ENCODE assay signal across 10 mouse cellular contexts in the genomic region with DNA sequence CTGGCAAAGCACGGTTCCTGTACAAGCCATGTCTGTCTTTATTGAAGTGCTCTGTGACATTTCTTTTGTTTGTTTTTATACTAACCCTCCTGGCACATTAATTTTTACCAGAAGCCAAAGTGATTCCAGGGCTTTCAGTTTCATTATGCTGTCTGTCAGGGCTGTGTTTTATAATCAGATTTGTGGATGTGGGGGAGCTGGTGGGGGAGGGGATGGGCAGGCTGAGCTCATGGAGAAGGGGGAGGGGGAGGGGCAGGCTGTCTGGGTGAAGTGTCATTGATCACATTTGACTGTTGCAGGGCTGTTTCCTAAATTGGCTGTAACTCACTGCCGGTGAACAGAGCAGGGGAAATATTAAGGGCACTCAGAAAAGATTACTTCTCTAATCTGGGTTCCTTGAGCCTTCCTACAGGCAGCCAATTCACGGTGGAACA.
DNase-seq lines count a peak whose midpoint lies in the region; ATAC-seq and TF ChIP-seq lines count a peak whose summit lies in the region.
"Had no signal": no experiment of that assay in that cellular context is flagged by ENCODE, and none has a peak within 500 bp of the region (broad histone marks: within the 10 kb centered on the region; RNA-seq: fewer than 3 reads in every experiment).

No protein-coding gene starts in this region.

- no peaks in the 10 kb centered on the region for H3K36me3 ChIP-seq in midbrain, embryonic 11.5 days (ENCODE audit: control insufficient read depth, insufficient read depth, low read length)
- H3K36me3 ChIP-seq in midbrain, postnatal 0 days (ENCODE audit: insufficient read depth, low read length): peaks cover 9% of the 10 kb centered on the region; the same call in 1 of the 2 replicates
- peaks cover 24% of the 10 kb centered on the region; the same call in 1 of the 2 replicates for H3K36me3 ChIP-seq in hindbrain, embryonic 15.5 days
- H3K36me3 ChIP-seq: limb, embryonic 12.5 days had no signal

- peaks cover 3% of the 10 kb centered on the region for H3K4me1 ChIP-seq in midbrain, embryonic 11.5 days (ENCODE audit: control insufficient read depth, insufficient read depth, low read length)
- no peaks in the 10 kb centered on the region for H3K4me1 ChIP-seq in midbrain, postnatal 0 days (ENCODE audit: insufficient read depth, low read length)
- peaks cover 7% of the 10 kb centered on the region; the same call in 1 of the 2 replicates for H3K4me1 ChIP-seq in hindbrain, embryonic 15.5 days (replicated peaks)
- H3K4me1 ChIP-seq: limb, embryonic 12.5 days had no signal

- TF ChIP-seq CTCF in midbrain, postnatal 0 days (IDR thresholded peaks at IDR 0.05): no peak

- no peaks in the 10 kb centered on the region for H3K27me3 ChIP-seq in midbrain, embryonic 11.5 days (ENCODE audit: control insufficient read depth, insufficient read depth, low read length)
- no peaks in the 10 kb centered on the region for H3K27me3 ChIP-seq in midbrain, postnatal 0 days (ENCODE audit: insufficient read depth, low read length)
- no peaks in the 10 kb centered on the region for H3K27me3 ChIP-seq in hindbrain, embryonic 15.5 days
- H3K27me3 ChIP-seq: limb, embryonic 12.5 days had no signal

- 47% methylated on average over 3 of the region's 3 CpGs for WGBS in midbrain, embryonic 11.5 days
- WGBS in midbrain, postnatal 0 days: 19% methylated on average over 3 of the region's 3 CpGs
- WGBS in hindbrain, embryonic 15.5 days: 16% methylated on average over 3 of the region's 3 CpGs

- H3K27ac ChIP-seq in midbrain, embryonic 11.5 days (ENCODE audit: low read depth, low read length): no peak overlapping the region
- H3K27ac ChIP-seq in midbrain, postnatal 0 days (ENCODE audit: low read depth, low read length): no peak overlapping the region
- H3K27ac ChIP-seq in hindbrain, embryonic 15.5 days (replicated peaks): peak overlapping the region; percentile 46
- H3K27ac ChIP-seq: limb, embryonic 12.5 days had no signal

- H3K9me3 ChIP-seq in midbrain, embryonic 11.5 days (ENCODE audit: control insufficient read depth, low read length): no peaks in the 10 kb centered on the region
- H3K9me3 ChIP-seq in midbrain, postnatal 0 days (ENCODE audit: low read length): no peaks in the 10 kb centered on the region
- H3K9me3 ChIP-seq in hindbrain, embryonic 15.5 days: no peaks in the 10 kb centered on the region
- H3K9me3 ChIP-seq: limb, embryonic 12.5 days had no signal

- DNase-seq in cerebellum, postnatal 10 days: peak; percentile 27 to 42
- no peak for DNase-seq in cerebellum, adult 9-10 months
- peak; percentile 83 for DNase-seq in midbrain, embryonic 11.5 days (ENCODE audit: low spot score, missing footprints)
- no peak for DNase-seq in midbrain, postnatal 0 days (ENCODE audit: low spot score)
- peak; percentile 57 for DNase-seq in retina, adult 2 months (ENCODE audit: low read depth, low spot score)
- no peak for DNase-seq in ovary, adult 18-20 months (ENCODE audit: low spot score)
- no peak for DNase-seq in urinary bladder, adult 18-20 months (ENCODE audit: low spot score in 2 of 2)
- DNase-seq: gastrocnemius, postnatal 36 days had no signal

- no peak overlapping the region for H3K9ac ChIP-seq in midbrain, embryonic 11.5 days (ENCODE audit: low read length)
- no peak overlapping the region for H3K9ac ChIP-seq in midbrain, postnatal 0 days (replicated peaks; ENCODE audit: low read length, poor library complexity, severe bottlenecking)
- H3K9ac ChIP-seq in hindbrain, embryonic 15.5 days: no peak overlapping the region
- H3K9ac ChIP-seq: limb, embryonic 12.5 days had no signal

- ATAC-seq in midbrain, embryonic 11.5 days (ENCODE audit: low FRiP score): peak; percentile 72; the same call in 1 of the 2 replicates
- ATAC-seq in midbrain, postnatal 0 days (ENCODE audit: low FRiP score): no peak
- 0 out of 2 replicates have a peak, but pooled peaks have one; percentile 47 for ATAC-seq in hindbrain, embryonic 15.5 days (ENCODE audit: low FRiP score, low read depth)

- no peak overlapping the region for H3K4me2 ChIP-seq in midbrain, embryonic 11.5 days
- no peak overlapping the region for H3K4me2 ChIP-seq in midbrain, postnatal 0 days (ENCODE audit: low read depth, low read length, poor library complexity, severe bottlenecking)
- H3K4me2 ChIP-seq in hindbrain, embryonic 15.5 days: no peak overlapping the region
- H3K4me2 ChIP-seq: limb, embryonic 12.5 days had no signal

- no peak overlapping the region for H3K4me3 ChIP-seq in midbrain, embryonic 11.5 days (ENCODE audit: low read depth, low read length)
- no peak overlapping the region for H3K4me3 ChIP-seq in midbrain, postnatal 0 days (ENCODE audit: low read depth, low read length)
- no peak overlapping the region for H3K4me3 ChIP-seq in hindbrain, embryonic 15.5 days
- H3K4me3 ChIP-seq: limb, embryonic 12.5 days had no signal

Comparison
In these comparisons a context has a peak if more than half of its experiments do, and no peak if none do; other contexts are left out.
1. DNase-seq: peak in cerebellum, postnatal 10 days (2 of 2), midbrain, embryonic 11.5 days (single experiment) and retina, adult 2 months (single experiment); none in cerebellum, adult 9-10 months (single experiment), midbrain, postnatal 0 days (single experiment), ovary, adult 18-20 months (single experiment) and urinary bladder, adult 18-20 months (0 of 2).